Mouse (Mus musculus): ENCODE measurements around the gene Mtus2. TPM values are rescaled to one million over a fixed set of nuclear protein-coding genes. Genes with fewer than 3 reads are reported as not detected.

Mtus2 gene
- 3.8 TPM for polyA plus RNA-seq (2014; fragmentation: Illumina TruSeq; extraction: RNeasy Lipid Tissue Mini Kit (QIAGEN cat#74804))

DNA sequence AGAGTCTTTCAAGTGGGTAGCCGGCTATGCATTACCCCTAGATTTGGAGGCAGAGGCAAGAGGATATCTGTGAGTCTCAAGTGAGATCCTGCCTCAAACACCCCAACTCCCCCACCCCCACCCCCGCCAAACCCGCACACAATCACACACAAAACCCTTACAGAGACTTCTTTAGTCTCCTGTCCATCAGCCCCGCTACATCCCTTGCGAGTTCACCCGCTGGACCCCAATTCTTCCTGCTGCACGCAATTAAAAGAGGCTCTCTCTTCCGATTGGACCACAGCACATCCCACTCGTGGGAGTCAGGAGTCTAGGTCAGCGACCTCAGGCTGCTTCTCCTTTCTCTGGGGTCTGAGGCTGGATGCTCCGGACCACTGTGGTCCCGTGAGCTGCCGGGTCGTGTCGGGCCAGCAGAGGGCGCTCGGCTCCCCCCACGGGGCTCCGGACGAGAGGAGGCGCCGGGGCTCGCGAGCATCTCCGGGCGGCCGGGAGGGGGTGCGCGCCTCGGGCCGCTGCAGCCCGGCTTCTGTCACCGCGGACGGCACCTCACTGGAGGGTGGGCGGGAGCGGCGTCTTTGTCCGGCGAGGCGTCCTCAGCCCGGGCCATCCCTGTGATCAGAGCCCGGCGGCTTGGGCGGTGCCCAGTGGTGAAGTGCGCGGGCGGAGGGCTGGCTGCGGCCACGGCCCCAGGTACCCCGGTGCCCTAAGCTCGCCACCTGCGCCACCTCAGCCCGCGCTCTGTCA lies at the start of gene Mtus2:
Gene Mtus2, plus strand, starts transcription at position 500 of the 744 bp plus-strand sequence.

Other genes with a start within 250 kb of the Mtus2 start
- 19.8 TPM for gene Flt1, start 231.3 kb upstream of the Mtus2 start, polyA plus RNA-seq (2014; fragmentation: Illumina TruSeq; extraction: RNeasy Lipid Tissue Mini Kit (QIAGEN cat#74804))
- gene Pomp, start 96.9 kb upstream of the Mtus2 start, polyA plus RNA-seq (2014; fragmentation: Illumina TruSeq; extraction: RNeasy Lipid Tissue Mini Kit (QIAGEN cat#74804)): 57.5 TPM
- gene Slc46a3, start 62.5 kb upstream of the Mtus2 start, polyA plus RNA-seq (2014; fragmentation: Illumina TruSeq; extraction: RNeasy Lipid Tissue Mini Kit (QIAGEN cat#74804)): 8.1 TPM